Mouse (Mus musculus) stomach, postnatal 0 days (tissue): ENCODE data around the gene Ccdc103.

Source experiments
- CTCF ChIP-seq: IDR thresholded peaks from 2 replicates; pipeline ENCODE4 v1.5.1; 2016; ENCODE audit warnings: antibody characterized with exemption, low read depth, mild to moderate bottlenecking, moderate library complexity
- EP300 ChIP-seq: optimal IDR thresholded peaks from 2 replicates; pipeline ENCODE3; 2016; ENCODE audit warnings: antibody characterized with exemption

DNA sequence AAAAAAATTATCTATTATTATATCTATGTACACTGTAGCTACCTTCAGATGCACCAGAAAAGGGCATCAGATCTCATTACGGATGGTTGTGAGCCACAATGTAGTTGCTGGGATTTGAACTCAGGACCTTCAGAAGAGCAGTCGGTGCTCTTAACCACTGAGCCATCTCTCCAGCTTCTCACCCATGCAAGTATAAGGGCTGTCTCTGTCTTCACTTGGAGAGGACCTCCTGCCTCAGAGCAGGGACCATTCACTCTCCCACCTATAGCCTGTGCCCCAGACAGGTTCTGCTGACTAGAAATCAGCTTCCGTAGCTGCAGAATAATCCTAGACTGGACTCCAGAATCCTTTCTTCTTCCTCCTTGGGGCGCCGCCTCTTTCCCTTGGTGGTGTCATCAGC is 21.1 kb downstream of the Ccdc103 start:
- TF ChIP-seq CTCF (no peak), EP300 (no peak)
